In genomic region chr4:65672294-65672693, GRCm38 (mm10) we compare ENCODE assay signal across 19 mouse cellular contexts.
DNase-seq lines count a peak whose midpoint lies in the region; ATAC-seq and TF ChIP-seq lines count a peak whose summit lies in the region.
"Had no signal": no experiment of that assay in that cellular context is flagged by ENCODE, and none has a peak within 500 bp of the region (broad histone marks: within the 10 kb centered on the region; RNA-seq: fewer than 3 reads in every experiment).

No protein-coding gene starts in this region.

- no peak overlapping the region for H3K9ac ChIP-seq in hindbrain, postnatal 0 days (replicated peaks; ENCODE audit: low read length)
- no peak overlapping the region for H3K9ac ChIP-seq in hindbrain, embryonic 13.5 days
- no peak overlapping the region for H3K9ac ChIP-seq in lung, embryonic 14.5 days
- no peak overlapping the region for H3K9ac ChIP-seq in stomach, embryonic 15.5 days
- H3K9ac ChIP-seq: hindbrain, embryonic 12.5 days; limb, embryonic 13.5 days had no signal

- no peak for ATAC-seq in hindbrain, postnatal 0 days
- ATAC-seq in hindbrain, embryonic 13.5 days (ENCODE audit: low FRiP score), result no peak
- peak; percentile 88 for ATAC-seq in lung, embryonic 14.5 days (ENCODE audit: insufficient read depth)
- ATAC-seq in stomach, embryonic 15.5 days (ENCODE audit: insufficient read depth, low FRiP score, low read depth), result no peak; the same call in 1 of the 2 replicates
- ATAC-seq: CD4-positive, CD25-positive, alpha-beta regulatory T cell, adult 4 months had no signal

- H3K4me2 ChIP-seq in hindbrain, postnatal 0 days (ENCODE audit: low read depth, low read length), result no peak overlapping the region
- no peak overlapping the region for H3K4me2 ChIP-seq in hindbrain, embryonic 13.5 days
- H3K4me2 ChIP-seq in lung, embryonic 14.5 days, result no peak overlapping the region
- no peak overlapping the region for H3K4me2 ChIP-seq in stomach, embryonic 15.5 days
- H3K4me2 ChIP-seq: heart, embryonic 11.5 days; hindbrain, embryonic 12.5 days; limb, embryonic 13.5 days had no signal

- TF ChIP-seq POLR2A in cerebellum, adult 2 months (IDR thresholded peaks at IDR 0.05; ENCODE audit: borderline replicate concordance, insufficient read depth, low read length), result no peak

- H3K36me3 ChIP-seq in hindbrain, postnatal 0 days (ENCODE audit: insufficient read depth, low read length), result no peaks in the 10 kb centered on the region
- no peaks in the 10 kb centered on the region for H3K36me3 ChIP-seq in hindbrain, embryonic 13.5 days
- H3K36me3 ChIP-seq in lung, embryonic 14.5 days (ENCODE audit: insufficient read depth), result no peaks in the 10 kb centered on the region
- H3K36me3 ChIP-seq in stomach, embryonic 15.5 days, result no peaks in the 10 kb centered on the region
- H3K36me3 ChIP-seq: G1E; hindbrain, embryonic 12.5 days; limb, embryonic 13.5 days had no signal

- peaks cover 24% of the 10 kb centered on the region; the same call in 1 of the 2 replicates for H3K4me1 ChIP-seq in cerebellum, adult 2 months (ENCODE audit: control insufficient read depth, insufficient read depth, low read length)
- H3K4me1 ChIP-seq in hindbrain, postnatal 0 days (ENCODE audit: insufficient read depth, low read length), result no peaks in the 10 kb centered on the region
- H3K4me1 ChIP-seq in hindbrain, embryonic 13.5 days (replicated peaks), result peaks cover 2% of the 10 kb centered on the region; the same call in 1 of the 2 replicates
- H3K4me1 ChIP-seq in lung, embryonic 14.5 days (ENCODE audit: insufficient read depth), result no peaks in the 10 kb centered on the region
- no peaks in the 10 kb centered on the region for H3K4me1 ChIP-seq in stomach, embryonic 15.5 days

- TF ChIP-seq CTCF in cerebellum, adult 2 months (IDR thresholded peaks at IDR 0.05; ENCODE audit: borderline replicate concordance, insufficient read depth, low read depth, low read length), result no peak
- TF ChIP-seq CTCF in hindbrain, postnatal 0 days (IDR thresholded peaks at IDR 0.05; ENCODE audit: low read depth), result no peak
- TF ChIP-seq CTCF in lung, embryonic 14.5 days (IDR thresholded peaks at IDR 0.05; ENCODE audit: low read depth), result no peak

- H3K4me3 ChIP-seq in cerebellum, adult 2 months (replicated peaks; ENCODE audit: insufficient read depth, low read depth, low read length), result no peak overlapping the region
- no peak overlapping the region for H3K4me3 ChIP-seq in hindbrain, postnatal 0 days (ENCODE audit: low read length)
- no peak overlapping the region for H3K4me3 ChIP-seq in hindbrain, embryonic 13.5 days
- H3K4me3 ChIP-seq in lung, embryonic 14.5 days (ENCODE audit: low read depth, low read length), result no peak overlapping the region
- H3K4me3 ChIP-seq in stomach, embryonic 15.5 days (replicated peaks), result no peak overlapping the region
- H3K4me3 ChIP-seq: hindbrain, embryonic 12.5 days; left cerebral cortex, adult 2 months; limb, embryonic 13.5 days had no signal

- H3K27me3 ChIP-seq in cerebellum, adult 2 months (ENCODE audit: control insufficient read depth, insufficient read depth, low read length), result no peaks in the 10 kb centered on the region
- H3K27me3 ChIP-seq in hindbrain, postnatal 0 days (ENCODE audit: insufficient read depth, low read length), result no peaks in the 10 kb centered on the region
- no peaks in the 10 kb centered on the region for H3K27me3 ChIP-seq in hindbrain, embryonic 13.5 days
- no peaks in the 10 kb centered on the region for H3K27me3 ChIP-seq in lung, embryonic 14.5 days (ENCODE audit: insufficient read depth, low read length)
- H3K27me3 ChIP-seq in stomach, embryonic 15.5 days (replicated peaks), result no peaks in the 10 kb centered on the region
- H3K27me3 ChIP-seq: hindbrain, embryonic 12.5 days; limb, embryonic 13.5 days had no signal

- WGBS in cerebellum, adult 2 months, result 54% methylated on average over 2 of the region's 2 CpGs
- WGBS in hindbrain, postnatal 0 days, result 59% methylated on average over 2 of the region's 2 CpGs
- WGBS in hindbrain, embryonic 13.5 days, result 73% methylated on average over 2 of the region's 2 CpGs
- WGBS in lung, embryonic 14.5 days, result 28% methylated on average over 2 of the region's 2 CpGs
- WGBS in stomach, embryonic 15.5 days, result 27% methylated on average over 2 of the region's 2 CpGs

- DNase-seq in cerebellum, adult 2 months, result no peak
- no peak for DNase-seq in cerebellum, adult 8-10 months
- peak; percentile 12 for DNase-seq in hindbrain, postnatal 0 days (ENCODE audit: low spot score)
- peak; percentile 84 for DNase-seq in lung, embryonic 14.5 days
- DNase-seq in lung, postnatal 14 days, result no peak
- DNase-seq in ovary, postnatal 36 days (ENCODE audit: low spot score), result no peak
- DNase-seq: adrenal gland, postnatal 36 days; cerebellum, adult 9-11 months; gastrocnemius, postnatal 10 days; kidney, adult 18-20 months; thymus, adult 2 months had no signal

- peak overlapping the region; percentile 35; the same call in 1 of the 2 replicates for H3K27ac ChIP-seq in cerebellum, adult 2 months (ENCODE audit: insufficient read depth, low read length)
- no peak overlapping the region for H3K27ac ChIP-seq in hindbrain, postnatal 0 days
- H3K27ac ChIP-seq in hindbrain, embryonic 13.5 days, result no peak overlapping the region
- no peak overlapping the region for H3K27ac ChIP-seq in lung, embryonic 14.5 days (ENCODE audit: low read depth)
- H3K27ac ChIP-seq in stomach, embryonic 15.5 days, result 0 out of 2 replicates have a peak overlapping the region, but pooled peaks have one; percentile 5
- H3K27ac ChIP-seq: hindbrain, embryonic 12.5 days; left cerebral cortex, adult 2 months; limb, embryonic 13.5 days had no signal

- H3K9me3 ChIP-seq in hindbrain, postnatal 0 days (ENCODE audit: low read length), result no peaks in the 10 kb centered on the region
- H3K9me3 ChIP-seq in hindbrain, embryonic 13.5 days, result no peaks in the 10 kb centered on the region
- H3K9me3 ChIP-seq in lung, embryonic 14.5 days (ENCODE audit: low read depth, low read length), result no peaks in the 10 kb centered on the region
- H3K9me3 ChIP-seq in stomach, embryonic 15.5 days, result no peaks in the 10 kb centered on the region
- H3K9me3 ChIP-seq: hindbrain, embryonic 12.5 days; limb, embryonic 13.5 days had no signal

Comparison
In these comparisons a context has a peak if more than half of its experiments do, and no peak if none do; other contexts are left out.
1. DNase-seq: peak in hindbrain, postnatal 0 days (single experiment) and lung, embryonic 14.5 days (single experiment); none in cerebellum, adult 2 months (0 of 2), cerebellum, adult 8-10 months (single experiment), lung, postnatal 14 days (single experiment) and ovary, postnatal 36 days (single experiment).
2. H3K27ac ChIP-seq: peak in cerebellum, adult 2 months (single experiment) and stomach, embryonic 15.5 days (single experiment); none in hindbrain, postnatal 0 days (single experiment), hindbrain, embryonic 13.5 days (single experiment) and lung, embryonic 14.5 days (single experiment).